Mouse (Mus musculus): ENCODE measurements around the gene Nr6a1. TPM values are rescaled to one million over a fixed set of nuclear protein-coding genes. Genes with fewer than 3 reads are reported as not detected.
A peak's percentile ranks its signal among the peaks of the same experiment; 100 is the strongest.

Nr6a1 gene
- total and polyA plus RNA-seq, 3 experiments, result 5.6 to 6.1 (median 5.8) TPM

DNA sequence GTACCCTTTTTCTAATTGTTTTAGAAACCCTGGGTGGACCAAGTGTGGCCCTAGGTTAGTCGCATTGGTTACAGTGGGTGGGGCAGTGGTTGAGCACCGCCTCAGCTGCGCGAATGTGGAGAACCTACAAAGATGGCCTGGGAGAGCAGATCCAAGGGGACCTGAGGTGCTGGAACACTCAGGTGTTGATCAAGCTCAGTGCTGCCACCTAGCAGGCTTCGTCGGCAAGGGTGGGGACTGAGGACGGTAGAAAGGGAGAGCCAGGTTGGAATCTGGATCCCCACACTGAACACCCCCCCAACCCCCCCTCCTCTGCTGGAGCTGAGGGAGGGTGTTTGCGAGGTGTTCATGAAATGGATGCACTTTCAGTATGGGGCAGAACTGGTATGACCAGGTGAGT lies 235.9 kb downstream of the Nr6a1 start:
- H3K4me2 ChIP-seq (ENCODE audit: insufficient read depth, low read depth, poor library complexity, severe bottlenecking), result no peak overlapping the region
- no peaks in the 10 kb centered on the region for H3K79me2 ChIP-seq (replicated peaks; ENCODE audit: control insufficient read depth, extremely low read depth, insufficient read depth, poor library complexity, severe bottlenecking)
- H3K9ac ChIP-seq (ENCODE audit: insufficient read depth, low read depth), result no peak overlapping the region
- peaks cover 0 to 5% of the 10 kb centered on the region in 2 experiments; a peak in 2 of 4 replicates for H3K4me1 ChIP-seq (ENCODE audit: control insufficient read depth in 1 of 2, insufficient read depth in 2 of 2)
- H3K4me3 ChIP-seq (replicated peaks in 1 of 3; ENCODE audit: low read depth in 2 of 3, low read length in 2 of 3, poor library complexity in 1 of 3), result no peak overlapping the region
- H3K27ac ChIP-seq (ENCODE audit: insufficient read depth, low read depth), result no peak overlapping the region
- H3K36me3 ChIP-seq (replicated peaks in 1 of 2; ENCODE audit: control insufficient read depth in 1 of 2, insufficient read depth in 1 of 2, low read length in 1 of 2), result no peaks in the 10 kb centered on the region
- peaks cover 67% of the 10 kb centered on the region for H3K27me3 ChIP-seq (replicated peaks)
- TF ChIP-seq SMC3 (IDR thresholded peaks at IDR 0.05; ENCODE audit: low read depth, low read length) (peak; percentile 45), RAD21 (IDR thresholded peaks at IDR 0.05; ENCODE audit: low read depth, low read length) (peak; percentile 26), CTCF (conservative IDR thresholded peaks at IDR 0.05 in 1 of 2, IDR thresholded peaks at IDR 0.05 in 1 of 2; ENCODE audit: low read depth in 2 of 2, low read length in 2 of 2) (peak in 1 of 2 experiments; percentile 69; a peak in 2 of 4 replicates), MAZ (IDR thresholded peaks at IDR 0.05; ENCODE audit: low read depth, low read length) (no peak)
- dilution Hi-C loops (cut with MboI; ENCODE audit: extremely low pct_ligation_motif_present, extremely low pct_unique_long_range_greater_than_20kb, low sequenced_read_pairs), result no loop called here
- peak; percentile 45 for DNase-seq (ENCODE audit: extremely low read depth)
- no peaks in the 10 kb centered on the region for H3K9me3 ChIP-seq (replicated peaks; ENCODE audit: low read length)
- in situ Hi-C loops (cut with MboI; ENCODE audit: low pct_ligation_motif_present, low pct_unique_long_range_greater_than_20kb, low sequenced_read_pairs), result no loop called here

DNA sequence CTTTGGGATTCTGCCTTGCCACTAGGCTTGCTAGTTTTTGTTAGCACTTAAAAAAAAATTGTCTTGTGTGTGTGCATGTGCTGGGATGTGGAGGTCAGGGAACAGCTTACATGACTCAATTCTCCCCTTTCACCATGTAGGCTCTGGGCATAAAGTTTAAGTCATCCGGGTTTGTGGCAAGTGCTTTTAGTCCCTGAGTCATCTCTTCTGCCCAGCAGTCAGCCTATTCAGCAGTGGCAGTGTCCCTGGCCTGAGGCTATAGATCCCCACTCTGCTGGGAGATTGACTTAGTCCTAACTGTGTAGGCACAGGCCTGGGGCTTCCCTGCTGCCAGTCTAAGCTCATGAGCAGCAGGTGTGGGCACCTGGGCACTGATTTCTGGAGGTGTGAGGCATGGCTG lies 237.6 kb downstream of the Nr6a1 start:
- Histone ChIP-seq H3K79me2 (replicated peaks; ENCODE audit: control insufficient read depth, extremely low read depth, insufficient read depth, poor library complexity, severe bottlenecking) (no peaks in the 10 kb centered on the region), H3K27me3 (replicated peaks) (peaks cover 65% of the 10 kb centered on the region), H3K27ac (ENCODE audit: insufficient read depth, low read depth) (no peak overlapping the region), H3K4me1 (ENCODE audit: control insufficient read depth in 1 of 2, insufficient read depth in 2 of 2) (peaks cover 0 to 5% of the 10 kb centered on the region in 2 experiments; a peak in 2 of 4 replicates), H3K4me3 (replicated peaks in 1 of 3; ENCODE audit: low read depth in 2 of 3, low read length in 2 of 3, poor library complexity in 1 of 3) (no peak overlapping the region), H3K36me3 (replicated peaks in 1 of 2; ENCODE audit: control insufficient read depth in 1 of 2, insufficient read depth in 1 of 2, low read length in 1 of 2) (no peaks in the 10 kb centered on the region), H3K9ac (ENCODE audit: insufficient read depth, low read depth) (no peak overlapping the region), H3K4me2 (ENCODE audit: insufficient read depth, low read depth, poor library complexity, severe bottlenecking) (no peak overlapping the region), H3K9me3 (replicated peaks; ENCODE audit: low read length) (no peaks in the 10 kb centered on the region)
- TF ChIP-seq JUND (conservative IDR thresholded peaks at IDR 0.05; ENCODE audit: low read depth, low read length), result no peak
- no peak for TF ChIP-seq RCOR1 (conservative IDR thresholded peaks at IDR 0.05; ENCODE audit: low read depth, low read length)
- in situ Hi-C loops (cut with MboI; ENCODE audit: low pct_ligation_motif_present, low pct_unique_long_range_greater_than_20kb, low sequenced_read_pairs) (no loop called here), dilution Hi-C loops (cut with MboI; ENCODE audit: extremely low pct_ligation_motif_present, extremely low pct_unique_long_range_greater_than_20kb, low sequenced_read_pairs) (no loop called here)
- no peak for DNase-seq (ENCODE audit: extremely low read depth)

DNA sequence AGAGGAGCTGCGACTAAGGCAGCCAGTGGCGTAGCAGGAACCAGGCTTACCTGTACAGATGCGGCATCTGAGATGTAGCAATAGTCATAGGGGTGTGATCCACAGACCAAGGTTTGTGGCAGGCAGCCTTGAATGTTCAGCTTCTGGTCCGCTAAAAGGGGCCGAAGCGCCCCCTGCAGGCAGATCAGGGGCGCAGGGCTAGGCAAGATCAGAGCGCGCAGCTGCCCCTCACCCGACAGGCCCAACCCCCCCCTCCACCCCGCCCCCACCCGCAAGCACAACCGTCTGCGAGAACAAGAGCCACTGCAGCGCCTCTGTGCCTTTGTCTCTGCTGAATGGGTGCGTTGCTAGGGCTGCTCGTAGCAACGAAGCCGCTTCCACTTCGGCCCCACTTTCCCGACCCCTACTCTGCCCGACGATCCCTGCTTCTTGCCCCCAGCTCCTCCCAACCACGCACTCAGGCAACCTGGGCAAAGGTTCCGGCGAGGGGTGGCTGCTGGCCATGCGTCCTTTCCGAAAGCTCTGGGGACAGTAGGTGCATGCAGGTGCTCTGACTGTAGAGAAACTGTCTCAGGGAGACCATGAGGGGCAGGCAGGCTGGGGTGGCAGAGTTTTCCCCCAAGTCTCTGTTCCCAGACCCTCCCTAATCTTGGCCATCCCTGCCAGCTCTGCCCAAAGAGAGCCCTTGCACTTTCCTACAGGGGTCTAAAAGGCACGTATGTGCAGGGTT lies 238.5 kb downstream of the Nr6a1 start:
- no peak overlapping the region for H3K9ac ChIP-seq (ENCODE audit: insufficient read depth, low read depth)
- peaks cover 0 to 5% of the 10 kb centered on the region in 2 experiments; a peak in 2 of 4 replicates for H3K4me1 ChIP-seq (ENCODE audit: control insufficient read depth in 1 of 2, insufficient read depth in 2 of 2)
- H3K4me3 ChIP-seq (replicated peaks in 1 of 3; ENCODE audit: low read depth in 2 of 3, low read length in 2 of 3, poor library complexity in 1 of 3), result no peak overlapping the region
- dilution Hi-C loops (cut with MboI; ENCODE audit: extremely low pct_ligation_motif_present, extremely low pct_unique_long_range_greater_than_20kb, low sequenced_read_pairs) (no loop called here), in situ Hi-C loops (cut with MboI; ENCODE audit: low pct_ligation_motif_present, low pct_unique_long_range_greater_than_20kb, low sequenced_read_pairs) (no loop called here)
- H3K27me3 ChIP-seq (replicated peaks), result peaks cover 64% of the 10 kb centered on the region
- DNase-seq (ENCODE audit: extremely low read depth), result no peak
- TF ChIP-seq ELF1 (IDR thresholded peaks at IDR 0.05; ENCODE audit: low read depth, low read length) (no peak), CTCF (conservative IDR thresholded peaks at IDR 0.05 in 1 of 2, IDR thresholded peaks at IDR 0.05 in 1 of 2; ENCODE audit: low read depth in 2 of 2, low read length in 2 of 2) (peak in 1 of 2 experiments; percentile 62; a peak in 2 of 4 replicates), SMC3 (IDR thresholded peaks at IDR 0.05; ENCODE audit: low read depth, low read length) (peak; percentile 47), RCOR1 (conservative IDR thresholded peaks at IDR 0.05; ENCODE audit: low read depth, low read length) (no peak), RAD21 (IDR thresholded peaks at IDR 0.05; ENCODE audit: low read depth, low read length) (peak; percentile 25), NELFE (IDR thresholded peaks at IDR 0.05; ENCODE audit: low read depth, low read length) (no peak), ZMIZ1 (IDR thresholded peaks at IDR 0.05; ENCODE audit: low read depth, low read length) (no peak), CHD2 (IDR thresholded peaks at IDR 0.05; ENCODE audit: low read length) (peak; percentile 55; the same call in 1 of the 2 replicates), NRF1 (IDR thresholded peaks at IDR 0.05; ENCODE audit: low read depth, low read length) (no peak)
- no peak overlapping the region for H3K27ac ChIP-seq (ENCODE audit: insufficient read depth, low read depth)
- H3K79me2 ChIP-seq (replicated peaks; ENCODE audit: control insufficient read depth, extremely low read depth, insufficient read depth, poor library complexity, severe bottlenecking), result no peaks in the 10 kb centered on the region
- no peaks in the 10 kb centered on the region for H3K36me3 ChIP-seq (replicated peaks in 1 of 2; ENCODE audit: control insufficient read depth in 1 of 2, insufficient read depth in 1 of 2, low read length in 1 of 2)
- H3K4me2 ChIP-seq (ENCODE audit: insufficient read depth, low read depth, poor library complexity, severe bottlenecking), result 0 out of 2 replicates have a peak overlapping the region, but pooled peaks have one; percentile 3
- no peaks in the 10 kb centered on the region for H3K9me3 ChIP-seq (replicated peaks; ENCODE audit: low read length)
